Mouse (Mus musculus): Measurements from ENCODE around the gene Nfkbia. TPM values are rescaled to one million over a fixed set of nuclear protein-coding genes. Genes with fewer than 3 reads are reported as not detected.
A peak's percentile ranks its signal among the peaks of the same experiment; 100 is the strongest.

Nfkbia gene
- polyA plus RNA-seq, 1 experiment from 2014 or later: 119 TPM

DNA sequence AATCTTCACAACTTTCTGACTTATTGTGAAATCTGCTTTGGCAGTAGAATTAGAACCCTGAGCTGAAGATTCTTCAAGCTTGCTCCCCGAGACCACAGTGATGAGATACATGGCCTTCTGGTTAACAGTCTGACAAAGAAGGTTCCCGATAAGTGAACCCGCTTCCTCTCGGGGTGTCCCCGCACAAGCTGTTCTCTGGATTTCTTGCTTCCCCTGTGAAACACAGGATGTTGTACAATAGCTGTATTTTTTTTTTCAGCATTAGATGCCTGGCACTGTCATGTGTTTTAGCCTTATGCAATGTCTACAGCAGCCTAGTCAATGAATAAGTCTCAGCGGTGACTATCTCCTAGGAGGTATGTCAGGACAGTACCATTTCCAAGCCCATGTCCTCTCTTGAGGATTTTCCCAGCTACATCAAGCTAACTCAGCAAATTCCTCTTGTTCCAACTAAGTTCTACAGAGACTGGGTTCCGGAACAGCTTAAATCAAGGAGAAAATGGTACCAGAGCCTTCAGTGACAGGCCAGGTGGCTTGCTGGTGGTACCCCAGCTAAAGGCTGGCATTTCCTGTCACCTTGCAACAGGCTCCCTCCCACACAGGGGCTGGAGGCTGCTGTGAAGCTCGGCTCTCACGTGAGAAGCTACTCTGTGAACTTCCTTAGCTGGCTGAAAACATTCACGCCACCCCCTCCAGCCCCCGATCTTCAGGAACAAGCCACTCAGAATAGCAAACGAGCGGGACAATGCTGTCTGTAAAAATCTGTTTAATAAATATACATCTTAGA, 3.6 kb downstream of the Nfkbia start:
- 80% methylated on average over 13 of the region's 13 CpGs for WGBS
- Histone ChIP-seq H3K4me2 (replicated peaks; ENCODE audit: low read depth) (no peak overlapping the region), H3K27me3 (ENCODE audit: control insufficient read depth, insufficient read depth, low read length) (no peaks in the 10 kb centered on the region), H3K4me3 (ENCODE audit: low read depth, low read length) (no peak overlapping the region), H3K27ac (replicated peaks) (peak overlapping the region; percentile 30), H3K9me3 (ENCODE audit: control insufficient read depth, low read length) (no peaks in the 10 kb centered on the region), H3K9ac (ENCODE audit: low read length) (no peak overlapping the region), H3K4me1 (replicated peaks; ENCODE audit: control insufficient read depth, insufficient read depth) (peaks cover 3% of the 10 kb centered on the region; the same call in 1 of the 2 replicates), H3K36me3 (ENCODE audit: control insufficient read depth, insufficient read depth, low read length) (peaks cover 23% of the 10 kb centered on the region)
- no peak for ATAC-seq (ENCODE audit: low FRiP score, low TSS enrichment)
- TF ChIP-seq EP300 (optimal IDR thresholded peaks at IDR 0.05): no peak
- TF ChIP-seq CTCF (IDR thresholded peaks at IDR 0.05; ENCODE audit: low read depth): no peak
- DNase-seq (ENCODE audit: low spot score): no peak

DNA sequence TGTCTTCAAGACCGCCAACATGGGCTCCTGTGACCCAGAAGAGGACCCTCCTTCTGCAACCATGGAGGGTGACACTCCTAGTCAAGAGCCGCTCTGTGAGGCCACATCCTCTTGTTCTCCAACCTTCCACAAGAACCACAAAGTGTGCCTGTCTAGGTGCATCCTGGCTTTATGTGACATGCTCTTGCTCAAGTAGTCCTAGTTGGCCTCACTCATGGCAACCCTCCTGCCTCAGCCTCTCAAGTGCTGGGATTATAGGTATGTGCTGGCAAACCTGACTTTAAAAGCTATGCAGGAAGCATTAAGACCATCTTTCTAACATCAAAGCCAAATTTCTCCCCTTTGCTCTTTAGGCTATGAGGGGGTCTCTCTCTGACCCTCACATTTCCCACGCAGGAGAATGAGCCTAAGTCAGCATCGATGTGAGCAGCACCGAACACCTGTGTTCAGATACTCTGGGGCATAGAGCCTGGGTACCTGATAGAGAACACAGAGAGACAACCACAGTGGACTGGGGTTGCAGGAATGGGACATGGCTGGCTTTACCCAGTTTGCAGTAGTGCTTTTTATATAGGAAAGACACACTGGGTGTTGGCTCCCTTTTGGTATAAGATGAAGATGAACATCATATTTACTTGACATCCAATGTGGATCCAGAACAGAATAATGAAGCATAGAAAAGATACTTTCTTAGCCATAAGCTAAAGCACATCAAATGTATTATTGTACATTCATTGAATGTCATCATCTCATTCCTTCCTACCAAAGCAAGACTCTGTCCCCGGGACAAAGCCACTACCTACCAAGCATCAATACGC, 4.4 kb downstream of the Nfkbia start:
- DNase-seq (ENCODE audit: low spot score): no peak
- no peak for ATAC-seq (ENCODE audit: low FRiP score, low TSS enrichment)
- WGBS: 88% methylated on average over 7 of the region's 7 CpGs
- TF ChIP-seq EP300 (optimal IDR thresholded peaks at IDR 0.05): no peak
- TF ChIP-seq CTCF (IDR thresholded peaks at IDR 0.05; ENCODE audit: low read depth): no peak
- no peaks in the 10 kb centered on the region for H3K9me3 ChIP-seq (ENCODE audit: control insufficient read depth, low read length)
- H3K9ac ChIP-seq (ENCODE audit: low read length): no peak overlapping the region
- no peak overlapping the region for H3K4me2 ChIP-seq (replicated peaks; ENCODE audit: low read depth)
- H3K4me3 ChIP-seq (ENCODE audit: low read depth, low read length): no peak overlapping the region
- no peaks in the 10 kb centered on the region for H3K27me3 ChIP-seq (ENCODE audit: control insufficient read depth, insufficient read depth, low read length)
- H3K27ac ChIP-seq (replicated peaks): peak overlapping the region; percentile 56
- H3K36me3 ChIP-seq (ENCODE audit: control insufficient read depth, insufficient read depth, low read length): peaks cover 23% of the 10 kb centered on the region
- peaks cover 3% of the 10 kb centered on the region; the same call in 1 of the 2 replicates for H3K4me1 ChIP-seq (replicated peaks; ENCODE audit: control insufficient read depth, insufficient read depth)

DNA sequence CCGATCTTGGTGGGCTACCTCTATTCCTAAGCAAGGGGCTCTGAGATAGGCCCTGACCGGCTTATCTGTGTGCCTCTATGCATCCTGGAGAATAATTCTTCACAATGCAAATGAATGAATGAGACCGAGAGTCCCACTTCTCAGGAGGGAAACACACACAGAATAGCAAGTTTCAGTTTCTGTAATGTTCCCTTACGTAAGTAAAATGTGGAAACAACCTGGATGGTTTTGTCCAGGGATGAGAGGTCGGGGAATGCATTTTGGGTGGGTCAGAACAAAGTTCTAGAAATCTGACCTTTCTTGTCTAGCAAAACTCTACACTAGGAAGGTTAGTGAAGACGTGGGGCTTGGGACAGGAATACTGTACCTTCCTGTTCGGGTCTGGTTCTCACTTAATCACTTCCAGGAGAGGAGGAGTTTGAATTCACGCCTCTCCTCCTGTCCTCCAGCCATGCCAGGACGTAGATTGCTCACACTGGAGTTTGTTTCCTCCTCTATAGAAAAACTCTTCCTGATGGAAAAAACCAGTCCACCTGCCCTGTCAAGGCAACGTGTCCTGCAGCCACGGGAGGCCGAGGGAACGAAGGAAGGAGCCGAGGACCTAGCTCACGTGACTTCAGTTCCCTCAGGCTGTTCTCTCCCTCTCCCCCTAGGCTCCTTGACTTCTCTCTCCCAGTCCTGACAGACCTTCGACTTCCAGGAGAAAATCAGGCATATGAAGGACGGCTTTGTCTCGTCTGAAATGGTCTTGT, 5.3 kb downstream of the Nfkbia start:
- no peaks in the 10 kb centered on the region for H3K9me3 ChIP-seq (ENCODE audit: control insufficient read depth, low read length)
- H3K9ac ChIP-seq (ENCODE audit: low read length): no peak overlapping the region

DNA sequence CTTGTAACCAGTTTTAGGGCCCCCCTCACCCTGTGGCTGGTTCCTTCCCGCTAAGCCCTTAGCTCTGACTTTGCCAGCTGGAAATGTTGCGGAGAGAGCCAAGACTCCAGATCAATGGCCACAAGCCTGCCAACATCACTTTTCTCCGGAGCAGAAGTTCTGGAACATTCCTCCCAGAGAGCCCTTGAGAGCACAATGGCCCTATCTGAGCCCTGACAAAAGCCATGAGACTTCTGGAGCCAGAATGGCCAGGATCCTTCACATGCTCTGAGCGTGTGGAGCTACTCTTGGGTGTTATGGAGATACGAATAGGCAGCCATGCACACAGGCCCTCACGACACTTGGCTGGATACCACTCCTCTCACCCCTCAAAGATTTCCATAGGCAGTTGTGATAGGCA, 7.6 kb downstream of the Nfkbia start:
- DNase-seq (ENCODE audit: low spot score): no peak
- Histone ChIP-seq H3K4me3 (ENCODE audit: low read depth, low read length) (no peak overlapping the region), H3K27ac (replicated peaks) (no peak overlapping the region; the same call in 1 of the 2 replicates), H3K9me3 (ENCODE audit: control insufficient read depth, low read length) (no peaks in the 10 kb centered on the region), H3K36me3 (ENCODE audit: control insufficient read depth, insufficient read depth, low read length) (peaks cover 16% of the 10 kb centered on the region), H3K27me3 (ENCODE audit: control insufficient read depth, insufficient read depth, low read length) (no peaks in the 10 kb centered on the region), H3K4me2 (replicated peaks; ENCODE audit: low read depth) (no peak overlapping the region), H3K4me1 (replicated peaks; ENCODE audit: control insufficient read depth, insufficient read depth) (no peaks in the 10 kb centered on the region), H3K9ac (ENCODE audit: low read length) (no peak overlapping the region)
- ATAC-seq (ENCODE audit: low FRiP score, low TSS enrichment): no peak
- 81% methylated on average over 6 of the region's 6 CpGs for WGBS
- TF ChIP-seq EP300 (optimal IDR thresholded peaks at IDR 0.05) (no peak), CTCF (IDR thresholded peaks at IDR 0.05; ENCODE audit: low read depth) (no peak)

More for the DNA sequence above, 5.3 kb downstream of the Nfkbia start:
- no peak for TF ChIP-seq CTCF (IDR thresholded peaks at IDR 0.05; ENCODE audit: low read depth)
- no peak for TF ChIP-seq EP300 (optimal IDR thresholded peaks at IDR 0.05)
- ATAC-seq (ENCODE audit: low FRiP score, low TSS enrichment): peak; percentile 31
- H3K27ac ChIP-seq (replicated peaks): peak overlapping the region; percentile 70
- peak; percentile 59 for DNase-seq (ENCODE audit: low spot score)
- H3K36me3 ChIP-seq (ENCODE audit: control insufficient read depth, insufficient read depth, low read length): peaks cover 23% of the 10 kb centered on the region
- H3K4me1 ChIP-seq (replicated peaks; ENCODE audit: control insufficient read depth, insufficient read depth): peaks cover 3% of the 10 kb centered on the region; the same call in 1 of the 2 replicates
- 61% methylated on average over 18 of the region's 18 CpGs for WGBS
- H3K4me3 ChIP-seq (ENCODE audit: low read depth, low read length): no peak overlapping the region
- no peaks in the 10 kb centered on the region for H3K27me3 ChIP-seq (ENCODE audit: control insufficient read depth, insufficient read depth, low read length)
- H3K4me2 ChIP-seq (replicated peaks; ENCODE audit: low read depth): no peak overlapping the region

DNA sequence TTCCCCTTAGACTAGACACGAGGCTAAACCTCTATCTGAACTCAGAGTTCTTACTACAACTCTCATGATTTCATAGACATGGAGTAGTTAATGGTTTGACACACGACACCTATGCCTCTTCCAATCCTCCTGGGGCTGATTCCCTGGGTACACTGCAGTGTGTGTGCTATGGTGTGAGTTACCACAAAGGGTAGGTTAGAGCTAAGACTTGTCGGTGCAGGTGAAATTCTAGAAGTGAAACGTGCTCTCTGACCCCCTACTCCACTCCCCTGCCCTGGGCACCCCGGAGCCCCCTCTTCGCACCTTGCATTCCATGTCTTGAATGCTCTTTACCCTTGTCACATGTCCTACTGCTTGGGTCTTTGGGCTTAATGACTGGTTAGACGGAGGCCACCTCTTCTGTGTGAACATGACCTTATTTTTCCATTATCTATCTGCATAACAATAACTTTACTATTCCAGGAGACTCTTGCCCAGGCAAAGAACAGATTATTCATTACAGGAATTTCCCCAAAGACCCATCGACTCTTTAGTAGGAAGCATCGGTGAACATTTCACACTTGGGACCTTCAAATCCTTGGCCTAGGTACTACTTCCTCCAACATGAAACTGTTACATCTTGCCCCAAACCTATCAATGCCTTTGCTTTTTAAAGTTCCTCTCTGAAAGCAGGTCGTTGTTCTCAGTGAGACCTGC, 8.2 kb downstream of the Nfkbia start:
- WGBS: 64% methylated on average over 10 of the region's 10 CpGs

More for the DNA sequence above, 8.2 kb downstream of the Nfkbia start:
- H3K4me2 ChIP-seq (replicated peaks; ENCODE audit: low read depth): no peak overlapping the region
- peaks cover 13% of the 10 kb centered on the region for H3K36me3 ChIP-seq (ENCODE audit: control insufficient read depth, insufficient read depth, low read length)
- no peak overlapping the region for H3K27ac ChIP-seq (replicated peaks)
- no peaks in the 10 kb centered on the region for H3K4me1 ChIP-seq (replicated peaks; ENCODE audit: control insufficient read depth, insufficient read depth)
- no peak overlapping the region for H3K4me3 ChIP-seq (ENCODE audit: low read depth, low read length)
- H3K9me3 ChIP-seq (ENCODE audit: control insufficient read depth, low read length): no peaks in the 10 kb centered on the region
- ATAC-seq (ENCODE audit: low FRiP score, low TSS enrichment) (no peak), DNase-seq (ENCODE audit: low spot score) (no peak)
- no peaks in the 10 kb centered on the region for H3K27me3 ChIP-seq (ENCODE audit: control insufficient read depth, insufficient read depth, low read length)
- no peak for TF ChIP-seq CTCF (IDR thresholded peaks at IDR 0.05; ENCODE audit: low read depth)
- no peak for TF ChIP-seq EP300 (optimal IDR thresholded peaks at IDR 0.05)
- H3K9ac ChIP-seq (ENCODE audit: low read length): no peak overlapping the region
